Mouse (Mus musculus) midbrain, embryonic 10.5 days (tissue): ENCODE measurements at regions not wholly inside any gene's neighbourhood (a gene's known extent, or its start where the extent isn't known, plus 50 kb on each side); places are given as distances from the start of the nearest gene placed in this dataset.

Experiments
- DNase-seq: peaks from one replicate; pipeline ENCODE4 v3.0.0-alpha.2; 2017; ENCODE audit warnings: low spot score
- H3K27ac ChIP-seq: fragments of 300-500 bp; sonication (generic); replicated peaks from 2 replicates; pipeline ENCODE4 v1.5.1; 2016; ENCODE audit warnings: mild to moderate bottlenecking
- H3K27me3 ChIP-seq: fragments of 300-500 bp; sonication (generic); 2 replicates; pipeline ENCODE4 v1.6.1; 2016; ENCODE audit warnings: low read depth, mild to moderate bottlenecking; ENCODE audit not compliant: poor library complexity, severe bottlenecking
- H3K36me3 ChIP-seq: fragments of 300-500 bp; sonication (generic); 2 replicates; pipeline ENCODE4 v1.6.1; 2016; ENCODE audit warnings: mild to moderate bottlenecking, moderate library complexity
- H3K4me1 ChIP-seq: fragments of 300-500 bp; sonication (generic); 2 replicates; pipeline ENCODE4 v1.6.1; 2016
- H3K4me3 ChIP-seq: fragments of 300-500 bp; sonication (generic); 2 replicates; pipeline ENCODE4 v1.5.1; 2016; ENCODE audit warnings: mild to moderate bottlenecking, moderate library complexity
- H3K9me3 ChIP-seq: fragments of 300-500 bp; sonication (generic); replicated peaks from 2 replicates; pipeline ENCODE4 v1.6.1; 2016; ENCODE audit warnings: mild to moderate bottlenecking
- WGBS: fragments of 180-500 bp; shearing (Covaris S2); methylation state at CpG from one replicate; pipeline ENCODE4 v1.1.7; 2016; 5-methylcytosine and 5-hydroxymethylcytosine counted together

DNA sequence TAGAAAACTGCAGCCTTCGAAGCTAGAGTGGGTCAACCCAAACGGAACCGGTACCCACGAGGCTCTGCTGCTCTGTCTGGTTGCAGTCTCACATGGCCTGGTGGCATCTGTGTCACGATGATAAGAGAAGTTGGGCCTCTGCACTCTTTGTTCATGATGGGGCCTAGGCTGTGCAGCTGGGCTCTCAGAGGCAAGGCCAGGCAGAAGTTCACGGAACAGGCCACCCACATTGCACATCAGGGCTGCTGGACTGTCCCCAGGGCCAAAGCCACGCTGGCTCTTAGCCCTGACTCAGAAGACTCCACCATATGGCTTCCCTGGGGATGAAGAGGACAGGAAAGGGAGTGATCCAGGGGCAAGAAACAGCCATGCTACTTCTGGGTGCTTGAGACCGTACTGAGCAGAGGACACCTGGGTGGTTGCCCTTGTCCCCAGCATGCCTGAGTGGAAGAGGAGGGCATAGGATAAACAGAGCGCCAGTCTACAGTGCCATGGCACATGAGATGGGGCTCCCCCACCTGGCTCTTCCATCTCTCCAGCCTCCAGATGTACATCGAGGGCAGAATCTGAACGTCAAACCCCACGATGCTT lies 274.1 kb downstream of the Sox9 start:
- Histone ChIP-seq H3K36me3 (no peaks in the 10 kb centered on the region), H3K4me1 (peaks cover 33% of the 10 kb centered on the region), H3K9me3 (no peaks in the 10 kb centered on the region), H3K4me3 (no peak overlapping the region), H3K27ac (peak overlapping the region; percentile 71), H3K27me3 (no peaks in the 10 kb centered on the region)
- WGBS: 79% methylated on average over 12 of the region's 12 CpGs
- no peak for DNase-seq

DNA sequence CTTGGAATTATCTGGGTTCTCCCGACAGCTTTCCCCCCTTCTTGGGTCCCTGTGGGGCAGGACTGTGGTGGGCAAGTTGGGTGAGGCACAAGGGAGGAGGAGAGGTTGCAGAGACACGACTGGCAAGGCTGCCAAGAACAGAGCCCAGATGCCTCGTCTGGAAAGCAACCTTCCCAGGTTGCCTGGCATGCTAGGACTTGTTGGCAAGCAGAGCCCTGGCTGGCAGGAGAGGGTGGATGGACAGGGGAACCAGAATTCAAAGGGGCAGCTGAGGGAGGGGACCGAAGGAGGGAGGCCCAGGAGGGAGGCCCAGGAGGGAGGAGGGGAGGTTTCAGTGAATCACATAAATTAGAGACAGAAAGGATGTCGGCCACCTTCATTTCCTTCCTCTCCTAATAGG lies 274.8 kb downstream of the Sox9 start:
- H3K9me3 ChIP-seq: no peaks in the 10 kb centered on the region
- DNase-seq: no peak
- H3K27me3 ChIP-seq: no peaks in the 10 kb centered on the region
- no peak overlapping the region for H3K4me3 ChIP-seq
- 40% methylated on average over 5 of the region's 5 CpGs for WGBS
- peak overlapping the region; percentile 71 for H3K27ac ChIP-seq
- H3K36me3 ChIP-seq: no peaks in the 10 kb centered on the region
- peaks cover 35% of the 10 kb centered on the region for H3K4me1 ChIP-seq

DNA sequence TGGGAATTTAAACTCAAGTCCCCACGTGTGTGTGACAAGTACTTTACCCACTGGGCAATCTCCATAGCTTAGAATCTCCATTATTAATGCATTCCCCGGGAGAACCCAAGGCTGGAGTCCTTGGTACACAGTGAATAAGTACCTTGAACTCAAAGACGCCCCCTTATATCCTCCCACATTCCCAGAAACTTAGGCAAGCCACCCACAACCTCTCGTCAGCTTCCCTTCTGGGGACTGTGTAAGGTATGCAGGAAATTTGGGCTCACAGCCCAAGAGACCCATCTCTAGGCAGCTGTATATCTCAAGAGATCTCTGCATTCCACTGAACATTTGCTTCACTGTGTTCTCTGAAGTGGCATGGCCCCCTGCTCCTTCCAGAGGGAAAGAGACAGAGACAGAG lies 288.3 kb downstream of the Sox9 start:
- H3K4me3 ChIP-seq: no peak overlapping the region
- no peak for DNase-seq
- WGBS: 86% methylated on average over 4 of the region's 4 CpGs
- H3K9me3 ChIP-seq: peaks cover 7% of the 10 kb centered on the region; the same call in 1 of the 2 replicates
- no peaks in the 10 kb centered on the region; the same call in 1 of the 2 replicates for H3K27me3 ChIP-seq
- H3K36me3 ChIP-seq: 0 out of 2 replicates have a peak, but pooled peaks cover 2% of the 10 kb centered on the region
- H3K4me1 ChIP-seq: peaks cover 19% of the 10 kb centered on the region
- peak overlapping the region; percentile 38; the same call in 1 of the 2 replicates for H3K27ac ChIP-seq

DNA sequence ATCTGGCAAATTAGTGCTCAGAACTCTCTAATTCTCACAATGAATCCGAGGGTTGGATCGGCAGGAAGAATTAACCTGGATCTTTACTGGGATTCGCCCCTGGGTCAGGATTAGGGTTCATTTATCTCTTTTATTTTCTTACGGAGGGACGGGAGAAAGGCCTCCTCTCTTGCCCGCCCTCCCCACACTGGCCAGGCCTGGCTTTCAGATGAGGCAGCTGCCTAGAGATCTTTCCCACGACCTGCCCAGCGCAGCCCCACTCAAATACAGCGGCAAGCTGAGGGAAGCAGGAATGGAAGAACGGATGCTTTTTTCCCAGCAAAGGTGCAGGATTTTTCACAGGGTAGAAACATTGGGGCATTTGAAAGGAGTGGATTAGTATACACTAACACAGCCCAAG lies 289.9 kb downstream of the Sox9 start:
- H3K4me1 ChIP-seq: peaks cover 14% of the 10 kb centered on the region
- no peak for DNase-seq
- H3K4me3 ChIP-seq: no peak overlapping the region
- peaks cover 14% of the 10 kb centered on the region; the same call in 1 of the 2 replicates for H3K9me3 ChIP-seq
- H3K27ac ChIP-seq: peak overlapping the region; percentile 69
- 31% methylated on average over 10 of the region's 10 CpGs for WGBS
- no peaks in the 10 kb centered on the region for H3K27me3 ChIP-seq
- 0 out of 2 replicates have a peak, but pooled peaks cover 2% of the 10 kb centered on the region for H3K36me3 ChIP-seq

DNA sequence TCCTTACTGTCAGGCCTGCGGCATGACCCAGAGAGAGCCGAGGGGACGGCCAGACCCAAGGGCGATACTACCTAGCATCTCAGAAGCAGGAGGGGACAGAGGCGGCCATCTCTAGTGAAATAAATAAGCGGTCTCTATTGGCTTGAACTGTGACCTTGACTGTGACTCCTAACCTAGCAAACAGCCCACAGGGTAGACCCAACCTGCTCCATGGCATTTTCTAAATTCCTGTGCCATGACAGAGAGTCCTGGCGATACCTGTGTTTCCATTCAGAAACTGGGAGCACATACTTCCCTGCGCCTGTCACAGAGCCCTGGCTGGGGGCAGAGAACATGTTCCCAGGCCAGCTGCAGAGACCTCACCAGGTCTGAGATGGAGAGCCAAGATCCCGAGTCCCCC lies 292.3 kb downstream of the Sox9 start:
- Histone ChIP-seq H3K27ac (no peak overlapping the region), H3K4me3 (no peak overlapping the region)
- no peak for DNase-seq

DNA sequence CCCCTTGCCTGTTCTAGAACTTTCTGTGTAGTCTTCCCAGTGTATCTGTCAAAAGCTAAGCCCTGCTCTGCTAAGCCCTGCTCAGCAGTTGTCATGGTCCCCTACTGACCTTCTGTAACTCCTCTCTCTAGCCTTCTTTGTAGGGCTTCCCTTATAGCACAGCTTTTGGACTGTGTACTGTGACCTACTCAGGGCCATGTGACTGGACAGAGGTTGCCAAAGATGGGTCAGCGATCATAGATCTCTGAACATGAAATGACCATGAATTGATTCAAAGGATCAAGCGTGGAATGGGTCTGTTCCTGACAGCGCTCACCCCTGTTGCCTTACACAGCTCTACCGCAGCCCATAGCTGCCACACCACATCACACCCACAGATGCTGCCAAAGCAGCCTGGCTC lies 294.3 kb downstream of the Sox9 start:
- no peak overlapping the region for H3K27ac ChIP-seq
- no peaks in the 10 kb centered on the region for H3K36me3 ChIP-seq
- peaks cover 10% of the 10 kb centered on the region for H3K4me1 ChIP-seq
- DNase-seq: no peak
- H3K4me3 ChIP-seq: no peak overlapping the region
- peaks cover 7% of the 10 kb centered on the region; the same call in 1 of the 2 replicates for H3K9me3 ChIP-seq
- WGBS: 94% methylated on average over 4 of the region's 4 CpGs
- no peaks in the 10 kb centered on the region for H3K27me3 ChIP-seq

More for the DNA sequence above, 292.3 kb downstream of the Sox9 start:
- peaks cover 9% of the 10 kb centered on the region; the same call in 1 of the 2 replicates for H3K9me3 ChIP-seq
- 0 out of 2 replicates have a peak, but pooled peaks cover 2% of the 10 kb centered on the region for H3K36me3 ChIP-seq
- H3K4me1 ChIP-seq: peaks cover 11% of the 10 kb centered on the region
- no peaks in the 10 kb centered on the region for H3K27me3 ChIP-seq
- 90% methylated on average over 9 of the region's 9 CpGs for WGBS

DNA sequence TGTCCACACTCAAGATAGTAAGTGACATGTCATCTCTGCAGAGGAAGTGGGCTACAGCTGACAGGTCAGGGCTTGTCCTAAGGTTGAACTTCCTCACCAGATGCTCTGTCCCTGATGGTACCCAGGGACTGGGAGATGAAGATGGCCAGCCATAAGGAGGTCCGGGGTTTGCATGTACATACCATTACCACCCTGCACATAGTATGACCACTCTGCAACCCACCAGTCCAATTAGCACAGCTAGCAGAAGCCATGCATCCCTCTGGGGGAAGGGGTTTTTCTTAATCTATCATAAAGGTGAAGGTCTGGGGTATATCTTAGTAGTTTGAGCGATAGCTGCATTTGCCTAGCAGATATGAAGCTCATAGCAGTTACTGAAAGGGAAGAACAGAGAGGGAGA lies 298.3 kb downstream of the Sox9 start:
- Histone ChIP-seq H3K27ac (no peak overlapping the region), H3K27me3 (no peaks in the 10 kb centered on the region), H3K4me1 (no peaks in the 10 kb centered on the region), H3K36me3 (no peaks in the 10 kb centered on the region), H3K4me3 (no peak overlapping the region), H3K9me3 (peaks cover 7% of the 10 kb centered on the region; the same call in 1 of the 2 replicates)
- WGBS: 98% methylated on average over 2 of the region's 2 CpGs
- no peak for DNase-seq

DNA sequence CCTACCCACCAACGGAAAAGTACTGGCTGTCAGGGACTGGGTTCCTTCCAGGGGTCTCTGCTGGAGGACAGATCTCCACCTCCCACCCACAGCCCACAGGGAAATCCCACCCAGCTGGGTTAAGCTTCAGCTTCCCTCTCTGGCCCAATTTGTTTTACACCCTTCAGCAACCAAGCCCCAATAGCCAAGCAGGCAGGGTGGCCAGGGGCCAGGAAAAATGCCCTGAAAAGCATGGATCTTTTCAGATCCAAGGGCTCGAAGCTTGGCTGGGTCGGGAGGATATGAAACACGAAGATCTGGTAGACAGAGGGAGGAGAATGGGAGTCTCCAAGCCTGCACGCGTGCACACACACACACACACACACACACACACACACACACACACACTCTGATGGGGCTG lies 302.4 kb downstream of the Sox9 start:
- H3K27ac ChIP-seq: no peak overlapping the region; the same call in 1 of the 2 replicates

DNA sequence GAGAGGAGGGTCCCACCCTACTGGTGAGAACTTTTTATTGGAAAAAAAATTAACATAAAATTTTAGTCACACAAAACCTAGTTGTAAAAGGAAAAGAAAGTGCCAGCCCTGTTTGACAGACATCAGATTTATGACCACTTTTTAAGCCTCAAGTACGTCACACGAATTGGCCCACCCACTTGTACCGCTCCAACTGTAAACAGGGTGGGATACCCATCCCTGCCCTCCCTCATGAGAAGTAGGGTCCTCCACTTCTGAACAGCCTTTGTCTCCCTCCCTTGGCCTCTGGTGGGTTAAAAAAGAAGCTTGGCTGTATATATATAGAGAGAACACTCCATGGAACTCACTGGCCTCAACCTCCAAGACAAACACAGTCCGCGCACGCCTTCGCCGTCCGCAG lies 303.5 kb downstream of the Sox9 start:
- DNase-seq: no peak
- no peak overlapping the region for H3K27ac ChIP-seq
- no peaks in the 10 kb centered on the region for H3K27me3 ChIP-seq
- H3K4me1 ChIP-seq: peaks cover 6% of the 10 kb centered on the region
- no peak overlapping the region for H3K4me3 ChIP-seq
- no peaks in the 10 kb centered on the region for H3K9me3 ChIP-seq
- 91% methylated on average over 9 of the region's 9 CpGs for WGBS
- H3K36me3 ChIP-seq: no peaks in the 10 kb centered on the region

More for the DNA sequence above, 302.4 kb downstream of the Sox9 start:
- DNase-seq: no peak
- no peaks in the 10 kb centered on the region for H3K27me3 ChIP-seq
- WGBS: 90% methylated on average over 6 of the region's 6 CpGs
- H3K36me3 ChIP-seq: no peaks in the 10 kb centered on the region
- peaks cover 6% of the 10 kb centered on the region for H3K4me1 ChIP-seq
- no peaks in the 10 kb centered on the region for H3K9me3 ChIP-seq
- H3K4me3 ChIP-seq: no peak overlapping the region

DNA sequence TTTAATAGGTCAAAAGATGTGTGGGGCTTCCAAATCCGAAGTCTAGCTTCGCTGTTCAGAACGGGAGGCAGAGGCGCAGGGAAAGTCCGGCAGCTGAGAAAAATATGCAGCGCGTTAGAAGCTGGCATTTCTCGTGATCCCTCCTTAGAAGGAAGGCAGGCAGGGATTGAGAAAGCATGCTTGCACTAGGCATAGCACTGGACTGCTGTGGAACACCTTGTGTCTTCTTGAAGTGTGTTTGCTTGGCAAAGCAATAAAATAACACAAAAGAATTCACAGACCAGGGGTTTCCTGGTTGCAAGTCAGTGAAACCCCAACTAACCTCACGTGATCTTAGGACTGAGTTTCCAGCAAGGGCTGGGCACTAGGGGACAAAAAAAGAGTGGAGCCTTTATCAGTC lies 305.1 kb downstream of the Sox9 start:
- H3K9me3 ChIP-seq: no peaks in the 10 kb centered on the region
- peaks cover 10% of the 10 kb centered on the region for H3K4me1 ChIP-seq
- H3K27me3 ChIP-seq: no peaks in the 10 kb centered on the region
- H3K27ac ChIP-seq: no peak overlapping the region
- H3K36me3 ChIP-seq: no peaks in the 10 kb centered on the region
- H3K4me3 ChIP-seq: no peak overlapping the region
- no peak for DNase-seq
- WGBS: 78% methylated on average over 9 of the region's 9 CpGs

DNA sequence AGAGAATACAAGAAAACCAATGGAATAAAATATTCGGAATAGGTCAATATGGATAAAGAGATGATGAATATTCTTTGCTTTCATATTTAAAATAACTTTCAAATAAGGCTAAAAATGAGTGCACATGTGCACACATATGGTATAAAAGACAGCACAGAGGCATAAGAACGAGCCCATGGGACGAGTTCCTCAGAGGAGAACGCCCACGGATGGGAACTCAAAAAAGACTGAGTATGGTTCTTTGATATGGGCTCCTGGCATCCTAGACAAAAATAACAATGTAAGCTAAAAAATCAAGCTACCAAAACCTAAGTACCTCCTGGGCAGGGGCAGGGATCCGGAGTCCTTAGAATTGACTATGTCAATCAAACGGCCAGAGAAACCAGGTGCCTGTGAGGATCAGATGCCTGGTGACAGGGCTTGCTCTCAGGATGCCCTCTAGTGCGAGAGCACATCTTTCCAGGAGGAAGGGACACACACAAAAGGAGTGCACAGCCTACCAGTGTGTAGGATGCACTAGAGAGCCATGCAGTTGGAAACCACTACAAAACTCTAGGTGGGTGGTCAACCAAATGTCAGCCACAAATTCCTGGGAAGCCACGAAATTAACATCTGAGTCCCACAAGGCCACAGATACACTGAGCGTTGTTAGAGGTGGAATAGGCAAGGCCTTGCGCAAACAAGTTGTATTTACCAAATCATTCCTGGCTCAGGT lies 307.8 kb downstream of the Sox9 start:
- H3K4me3 ChIP-seq: no peak overlapping the region
- no peaks in the 10 kb centered on the region for H3K9me3 ChIP-seq
- H3K27ac ChIP-seq: no peak overlapping the region
- WGBS: 88% methylated on average over 11 of the region's 11 CpGs
- H3K4me1 ChIP-seq: peaks cover 21% of the 10 kb centered on the region
- H3K27me3 ChIP-seq: no peaks in the 10 kb centered on the region
- no peak for DNase-seq
- H3K36me3 ChIP-seq: no peaks in the 10 kb centered on the region

DNA sequence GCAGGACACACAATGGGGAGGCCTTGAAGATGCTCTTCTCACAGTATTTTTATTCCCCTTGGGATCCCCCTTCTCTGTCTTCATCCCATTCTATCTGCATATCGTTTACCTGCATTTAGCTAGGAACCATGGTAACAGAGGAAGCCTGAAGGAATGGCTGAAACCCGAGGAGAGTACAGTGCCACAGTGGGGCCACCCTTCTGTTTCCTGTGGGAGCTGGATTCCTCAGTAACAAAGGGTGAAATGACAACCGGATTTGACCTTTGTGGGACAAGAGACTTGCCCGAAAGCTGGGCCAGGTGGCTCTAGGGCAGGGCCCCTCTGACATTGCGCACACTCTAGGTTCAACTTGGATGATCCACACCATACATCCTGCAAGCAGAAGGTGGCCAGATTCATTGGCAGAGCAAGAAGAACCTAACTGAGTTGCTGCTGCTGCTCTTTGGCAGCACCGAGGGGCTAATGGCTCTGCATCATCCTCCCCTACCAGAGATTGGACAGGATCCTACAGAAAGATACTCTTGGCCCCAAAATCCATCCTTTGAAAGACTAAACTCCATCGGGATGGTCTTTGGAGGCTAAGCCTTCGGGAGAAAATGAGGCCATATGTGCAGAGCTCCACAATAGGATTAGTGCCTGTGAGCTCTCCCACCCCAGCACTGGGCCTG lies 310.0 kb downstream of the Sox9 start:
- WGBS: 65% methylated on average over 8 of the region's 8 CpGs
- no peaks in the 10 kb centered on the region for H3K36me3 ChIP-seq
- no peak overlapping the region for H3K4me3 ChIP-seq
- no peaks in the 10 kb centered on the region for H3K9me3 ChIP-seq
- peaks cover 25% of the 10 kb centered on the region for H3K4me1 ChIP-seq
- no peaks in the 10 kb centered on the region for H3K27me3 ChIP-seq
- no peak for DNase-seq
- H3K27ac ChIP-seq: peak overlapping the region; percentile 49; the same call in 1 of the 2 replicates
